Mouse (Mus musculus) layer of hippocampus, adult 9-10 months (tissue): ENCODE results near the gene Tln1.
A peak's percentile ranks its signal among the peaks of the same experiment; 100 is the strongest.
"Not testable (repeated sequence)": the region's sequence is repeated elsewhere in the genome, so short reads cannot be mapped to it uniquely, and the experiment has no call there.

Source experiments
- DNase-seq: peaks from one replicate; pipeline ENCODE4 v3.0.0; 2022; ENCODE audit warnings: low spot score

Gene Tln1

GRCm38 (mm10) chr4:43578376-43579204, 16.1 kb upstream of the Tln1 start, which contains the start of the genes Rgp1 and Gba2:
TSS of gene Rgp1 (plus strand) at chr4:43578715.
TSS of gene Gba2 (minus strand) at chr4:43578873.
- peak; percentile 68 for DNase-seq

DNA sequence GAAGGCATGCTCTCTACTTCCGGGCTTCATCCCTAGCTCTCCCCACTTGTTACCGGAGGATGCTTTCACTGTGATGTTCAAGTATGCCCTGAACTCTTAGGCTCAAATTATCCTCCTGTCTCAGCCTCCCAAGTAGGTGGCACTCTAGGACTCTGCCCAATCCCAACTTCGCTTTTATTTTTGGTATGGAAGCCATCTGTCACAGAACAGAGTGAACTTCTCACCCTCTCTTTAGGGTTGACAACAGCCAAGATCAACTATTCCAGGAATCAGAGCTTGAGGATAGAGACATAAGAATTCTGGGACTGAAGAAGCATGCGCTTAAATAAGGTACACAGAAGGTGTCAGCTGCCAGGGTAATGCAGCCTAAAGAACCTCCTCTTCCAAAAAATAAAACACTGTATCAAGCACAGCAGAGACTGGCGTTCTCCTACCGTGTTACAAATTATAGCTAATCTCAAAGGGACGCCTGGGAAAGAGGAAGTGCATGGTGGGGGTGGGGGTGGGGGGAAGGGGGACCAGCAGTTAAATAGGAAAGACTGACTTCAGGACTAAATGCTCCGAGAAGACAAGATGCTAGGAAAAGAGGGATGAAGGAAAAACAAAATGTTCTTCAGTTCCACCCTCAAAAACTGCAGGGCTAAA, 14.9 kb upstream of the Tln1 start:
- DNase-seq = no peak

DNA sequence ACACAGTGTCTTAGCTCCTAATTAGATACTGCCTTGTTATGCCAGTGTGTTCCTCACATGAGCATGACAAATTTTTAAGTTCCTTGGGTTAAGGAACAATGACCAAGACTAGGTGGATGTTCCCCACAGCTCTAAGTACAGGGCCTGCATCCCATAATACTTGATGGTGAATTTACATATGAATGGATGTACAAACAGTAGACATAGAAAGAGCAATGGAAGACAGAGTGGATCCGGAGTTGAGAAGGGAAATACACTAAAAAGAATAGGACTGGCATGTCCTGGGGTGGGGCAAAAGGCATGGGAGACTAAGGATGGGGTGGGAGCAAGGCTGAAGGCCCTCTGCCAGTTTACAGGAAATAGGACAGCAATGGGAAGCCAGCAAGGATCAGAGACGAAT, 12.9 kb upstream of the Tln1 start:
- no peak for DNase-seq

DNA sequence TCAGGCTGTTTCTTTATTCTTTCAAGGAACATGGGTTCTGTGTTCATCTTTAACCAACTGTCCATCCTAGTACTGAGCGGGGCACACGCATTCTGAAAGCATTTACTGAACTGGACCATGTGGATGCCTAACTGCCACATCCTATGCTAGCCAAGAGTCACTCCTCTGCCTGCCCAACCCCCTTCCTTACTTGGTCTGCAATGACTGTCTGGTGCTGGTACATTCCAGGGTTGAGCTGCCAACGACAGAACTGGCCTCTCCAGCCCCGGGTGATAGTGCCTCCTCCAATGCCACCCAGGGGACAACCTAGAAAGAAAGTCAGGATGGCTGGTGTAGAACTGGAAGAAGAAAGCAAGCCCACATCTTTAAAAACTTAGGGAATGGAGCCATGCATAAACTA, 11.1 kb upstream of the Tln1 start:
- DNase-seq = no peak

DNA sequence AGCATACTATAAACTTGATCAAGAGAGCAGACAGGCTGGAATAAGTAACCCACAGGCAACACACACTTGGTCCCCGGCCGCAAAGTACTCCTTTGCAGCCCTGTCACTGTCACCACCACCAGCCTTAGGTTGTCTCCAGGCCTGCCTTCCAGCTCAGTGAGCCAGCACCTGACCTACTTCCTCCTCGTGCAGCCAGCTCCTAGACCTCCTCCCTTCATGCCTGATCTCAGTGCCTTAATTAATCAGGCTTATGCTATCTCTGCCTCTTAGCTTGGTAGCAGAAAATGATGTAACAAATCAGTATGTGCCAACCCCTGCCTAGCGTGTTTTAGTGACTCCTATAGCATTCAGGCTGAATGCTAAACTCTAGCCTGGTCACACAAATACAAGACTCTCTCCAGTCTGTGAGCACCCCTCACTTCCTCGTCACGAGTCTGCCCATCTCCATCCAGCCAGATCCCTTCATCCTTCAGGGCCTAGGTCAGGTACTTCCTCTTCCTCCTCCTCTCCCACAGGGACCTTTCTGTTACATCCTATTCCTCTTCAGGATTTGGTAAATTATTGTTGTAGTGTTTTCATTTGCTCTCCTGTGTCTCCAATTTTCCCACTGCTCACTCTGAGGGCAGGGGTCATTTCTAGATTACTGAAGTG, 9.0 kb upstream of the Tln1 start:
- DNase-seq = no peak

DNA sequence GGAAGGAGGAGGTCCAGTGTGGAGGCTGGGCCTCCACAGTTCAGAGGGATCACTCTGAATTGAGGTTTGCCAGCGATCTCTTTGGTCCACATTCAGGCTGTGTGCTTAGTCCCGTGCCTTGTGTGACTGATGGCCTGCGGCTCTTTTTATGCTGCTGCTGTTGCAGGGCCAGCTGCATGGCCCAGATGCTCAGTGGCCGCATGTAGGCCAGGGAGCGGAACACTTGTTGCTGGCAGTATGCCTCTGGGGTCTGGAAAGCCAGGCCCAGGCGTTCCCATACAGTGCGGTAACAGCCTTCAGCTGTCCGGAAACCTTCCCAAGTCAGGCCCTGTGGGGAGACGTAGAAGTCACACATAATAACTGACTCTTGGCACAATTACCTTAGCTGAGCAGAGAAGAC, 4.6 kb upstream of the Tln1 start:
- DNase-seq = no peak

DNA sequence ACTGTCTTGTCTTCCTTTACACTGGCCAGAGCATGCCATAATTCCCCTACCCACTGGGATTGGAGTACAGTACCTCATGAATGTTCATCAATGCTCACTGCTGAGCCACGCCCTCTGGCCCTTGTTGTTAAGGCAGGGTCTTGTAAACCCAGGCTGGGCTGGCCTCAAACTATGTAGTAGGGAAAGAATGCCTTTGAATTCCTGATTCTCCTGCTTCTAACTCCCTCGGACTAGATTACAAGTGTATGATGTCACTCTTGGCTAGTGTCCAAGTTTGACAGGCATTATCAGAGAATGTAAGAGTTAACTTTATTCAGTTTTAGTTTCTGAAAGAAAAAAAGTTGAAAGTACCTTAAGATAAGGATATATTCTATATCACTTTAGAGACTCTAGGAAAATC, 1.7 kb upstream of the Tln1 start:
- no peak for DNase-seq

DNA sequence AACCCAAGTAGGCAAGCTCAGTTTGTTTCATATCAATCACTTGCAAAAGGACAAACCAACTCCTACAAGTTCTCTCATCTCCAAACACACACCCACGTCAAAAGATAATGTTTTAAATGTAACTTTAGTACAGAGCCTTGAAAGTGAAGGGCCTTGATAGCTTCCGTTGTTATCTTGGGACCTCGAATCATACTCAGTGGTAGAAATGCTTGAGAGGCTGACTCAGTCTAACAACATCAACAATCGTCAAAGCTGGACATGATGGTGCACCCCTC, 1.0 kb upstream of the Tln1 start:
- no peak for DNase-seq

DNA sequence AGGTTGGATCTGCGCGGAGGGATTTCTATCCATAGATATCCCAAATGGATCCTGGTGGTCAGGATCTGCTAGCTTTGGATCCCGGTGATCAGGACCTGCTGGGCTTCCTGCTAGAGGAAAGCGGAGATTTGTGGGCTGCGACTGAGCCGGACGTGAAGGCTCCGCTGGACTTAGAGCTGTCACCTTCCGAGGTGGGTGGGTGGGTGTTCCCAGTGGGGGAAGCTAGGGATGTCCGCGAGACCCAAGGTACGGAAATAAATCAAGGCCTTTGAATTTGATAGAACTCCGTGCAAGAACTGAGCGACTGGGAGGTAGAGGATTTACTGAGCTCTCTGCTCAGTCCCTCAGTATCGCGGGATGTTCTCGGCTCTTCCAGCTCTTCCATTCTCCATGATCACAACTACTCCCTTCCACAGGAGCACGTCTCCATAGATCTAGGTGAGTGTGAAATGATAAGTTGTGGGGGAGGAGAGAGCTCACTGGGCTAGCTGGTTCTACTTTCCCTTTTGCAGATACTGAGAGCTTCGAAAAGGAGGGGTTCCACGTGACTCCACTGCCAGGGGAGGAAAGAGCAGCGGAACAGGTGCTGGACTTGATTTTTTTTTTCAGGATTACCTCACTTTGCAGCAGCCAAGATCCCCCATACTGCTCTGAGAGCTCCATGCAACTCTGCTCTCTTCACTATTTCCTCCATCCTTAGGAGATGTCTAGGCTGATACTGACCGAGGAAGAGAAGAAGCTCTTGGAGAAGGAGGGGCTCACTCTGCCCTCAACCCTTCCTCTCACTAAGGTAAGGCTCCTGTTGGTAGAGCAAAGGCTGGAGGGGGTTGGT, 494 bp upstream of the Tln1 start:
- DNase-seq = no peak

- no peak for DNase-seq
These were observed 975 bp downstream of the Tln1 start for GRCm38 (mm10) chr4:43561436-43561996.

DNA sequence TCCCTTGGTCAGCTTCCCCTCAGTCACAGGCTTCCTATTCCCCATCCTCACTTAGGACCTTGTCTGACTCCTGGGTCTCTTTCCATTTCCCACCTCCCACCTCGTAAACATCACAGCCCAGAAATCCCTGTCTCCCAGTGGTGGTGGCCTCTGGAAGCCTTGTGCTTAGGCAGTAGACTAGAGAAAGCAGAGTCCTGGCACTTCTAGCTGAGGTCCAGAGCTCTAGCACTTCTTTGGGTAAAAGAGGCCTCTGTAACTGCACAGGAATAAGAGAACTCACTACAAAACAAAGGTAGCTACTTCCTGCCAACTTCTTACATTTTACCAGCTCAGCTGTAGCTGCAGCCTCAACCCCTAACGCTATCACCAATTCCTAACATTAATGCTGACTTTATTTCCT, 1.5 kb downstream of the Tln1 start:
- DNase-seq = no peak

DNA sequence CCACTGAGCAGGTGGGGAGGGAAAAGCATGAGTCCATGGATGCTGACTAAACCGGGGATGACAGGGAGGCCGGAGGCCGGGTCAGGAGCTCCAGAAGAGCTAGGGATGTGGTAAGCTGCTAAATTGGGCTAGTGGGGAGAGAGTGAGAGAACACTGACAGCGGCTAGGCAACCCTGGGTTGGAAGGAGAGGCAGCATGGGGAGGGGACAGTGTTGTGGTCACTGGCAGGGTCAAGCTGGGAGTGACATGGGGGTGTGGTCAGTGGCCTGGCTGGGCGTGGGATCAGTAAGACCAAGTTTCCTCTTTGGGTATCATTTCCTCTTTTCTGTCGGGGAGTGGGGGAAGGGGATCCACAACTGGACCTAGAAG, 2.3 kb downstream of the Tln1 start:
- no peak for DNase-seq

DNA sequence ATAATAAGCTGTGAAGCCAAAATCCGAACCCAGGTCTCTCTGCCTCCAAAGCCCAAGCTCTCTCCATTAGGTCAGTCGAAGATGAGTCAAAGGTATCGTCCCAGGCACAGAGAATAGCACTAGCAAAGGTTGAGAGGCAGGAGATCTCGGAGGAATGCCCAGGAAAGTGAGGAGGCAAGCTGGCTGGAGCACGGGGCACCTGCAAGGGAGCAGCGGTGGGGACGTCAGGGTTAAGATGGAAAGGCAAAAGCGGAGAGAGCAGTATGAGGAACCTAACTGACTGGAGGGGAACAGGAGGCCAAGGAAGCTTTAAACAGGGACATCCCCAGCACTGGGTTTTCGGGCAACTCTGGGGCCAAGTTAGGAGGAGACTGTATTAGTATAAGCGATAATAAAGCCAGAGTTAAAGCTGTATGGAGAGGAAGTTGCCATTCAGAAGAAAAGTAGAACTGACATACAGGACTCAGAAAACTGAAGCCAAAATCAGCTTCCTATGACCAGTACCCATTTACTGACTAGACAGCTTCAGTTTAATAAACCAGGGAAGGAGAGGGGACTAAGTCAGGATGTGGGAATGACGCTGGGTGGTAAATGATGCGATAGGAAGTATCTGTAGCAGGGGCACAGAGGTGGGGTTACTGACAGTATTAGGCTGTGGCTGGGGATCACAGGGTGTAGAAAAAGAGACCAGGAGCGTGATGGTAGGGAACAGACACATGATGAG, 2.8 kb downstream of the Tln1 start:
- DNase-seq = no peak

DNA sequence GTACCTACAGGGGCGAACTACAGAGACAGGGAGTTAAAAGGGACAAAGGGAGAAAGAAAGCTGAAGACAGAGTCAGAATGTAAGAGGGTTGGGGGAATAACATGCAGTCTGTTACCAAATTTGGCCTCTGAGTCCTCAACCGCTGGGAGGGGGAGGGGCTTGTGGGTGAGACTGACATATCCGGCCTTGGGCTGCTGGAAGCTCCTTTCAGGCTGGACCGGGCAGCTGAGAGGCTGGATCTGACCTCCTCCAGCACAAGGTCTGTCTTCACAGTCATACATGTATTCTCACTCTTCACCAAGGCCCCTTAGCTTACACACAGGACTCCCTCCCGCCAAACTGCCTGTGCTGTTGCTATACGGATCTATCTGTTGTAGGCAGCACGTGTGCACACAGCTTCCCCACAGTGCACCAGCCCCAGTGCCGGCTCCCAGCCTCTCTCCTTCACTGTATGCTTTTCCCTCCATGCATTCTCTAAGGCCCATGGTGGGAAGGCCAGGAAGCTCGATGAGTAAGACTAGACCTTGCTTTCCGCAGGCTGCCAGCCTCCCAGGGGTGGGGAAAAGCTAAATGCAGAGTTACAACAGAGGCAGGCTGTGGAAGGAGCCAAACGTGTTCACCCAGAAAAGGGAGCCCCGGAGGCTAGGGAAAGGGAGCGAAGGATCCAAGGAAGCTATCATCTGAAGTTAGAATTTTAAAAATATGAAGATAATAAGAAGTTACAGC, 3.7 kb downstream of the Tln1 start:
- DNase-seq = no peak

DNA sequence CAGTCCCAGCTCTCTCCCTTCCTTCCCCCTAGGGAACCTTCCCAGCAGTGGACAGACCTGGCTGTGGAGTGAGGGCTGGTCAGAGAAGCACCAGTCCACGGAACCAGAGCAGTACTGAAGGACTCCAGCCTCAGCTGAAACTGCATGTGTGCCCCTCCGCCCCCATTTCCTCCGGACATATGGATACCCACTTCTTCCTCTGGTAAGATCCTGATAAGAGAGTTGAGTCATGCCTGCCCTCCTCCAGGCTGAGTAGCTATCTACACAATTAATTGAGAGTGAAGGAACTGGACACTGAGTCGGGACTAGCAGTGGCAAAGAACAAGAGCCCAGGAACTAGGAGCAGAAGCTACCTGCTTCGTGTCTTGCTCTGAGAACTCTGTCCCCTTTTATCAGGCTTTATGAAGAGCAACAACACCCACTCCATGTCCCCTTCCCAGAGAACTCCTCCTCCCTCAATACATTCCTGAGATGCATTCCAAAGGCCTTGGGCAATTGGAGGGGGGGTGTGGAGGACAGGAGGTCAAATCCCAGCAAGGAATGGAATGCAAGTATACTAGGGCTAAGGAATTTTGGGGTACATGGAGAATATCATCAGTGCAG, 4.4 kb downstream of the Tln1 start:
- no peak for DNase-seq

- DNase-seq = no peak
These were observed 6.6 kb downstream of the Tln1 start for GRCm38 (mm10) chr4:43555926-43556325.

DNA sequence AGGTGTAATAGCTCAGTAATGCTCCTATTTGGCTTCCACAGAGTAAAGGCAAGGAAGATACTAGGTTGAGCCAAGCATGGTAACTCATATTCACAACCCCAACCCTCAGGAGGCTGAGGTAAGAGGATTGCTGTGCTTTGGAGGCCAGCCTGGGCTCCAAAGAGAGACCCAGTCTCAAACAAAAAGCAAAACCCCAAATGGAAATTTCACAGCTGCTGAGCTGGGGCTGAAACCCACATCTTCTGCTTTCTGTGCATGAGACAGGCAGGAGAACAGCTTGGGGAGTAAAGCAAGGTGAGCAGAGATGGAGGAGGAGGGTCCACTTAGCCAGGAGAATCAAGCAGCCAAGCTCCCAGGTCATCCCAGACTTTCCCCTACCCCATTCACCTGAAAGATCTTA, 8.6 kb downstream of the Tln1 start:
- DNase-seq = no peak

DNA sequence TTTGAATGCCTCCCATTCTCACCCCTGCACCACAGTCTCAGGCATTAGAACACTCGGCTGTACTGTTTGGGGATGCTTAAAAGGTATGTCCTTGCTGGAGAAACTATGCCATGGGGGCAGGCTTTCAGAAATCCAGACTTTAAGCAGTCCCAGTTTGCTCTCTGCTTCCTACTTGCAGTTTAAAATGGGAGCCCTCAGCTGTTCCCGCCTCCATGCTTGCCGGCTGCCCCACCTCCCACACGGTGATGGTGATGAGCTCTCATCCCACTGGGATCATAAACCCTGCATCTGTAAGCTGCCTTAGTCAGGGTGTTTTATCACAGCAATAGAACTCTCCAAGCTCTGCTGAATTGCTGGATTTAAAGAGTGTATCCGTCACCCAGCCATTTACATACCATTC, 10.1 kb downstream of the Tln1 start:
- no peak for DNase-seq

GRCm38 (mm10) chr4:43551854-43552253, 10.6 kb downstream of the Tln1 start:
- not testable (repeated sequence) for DNase-seq

DNA sequence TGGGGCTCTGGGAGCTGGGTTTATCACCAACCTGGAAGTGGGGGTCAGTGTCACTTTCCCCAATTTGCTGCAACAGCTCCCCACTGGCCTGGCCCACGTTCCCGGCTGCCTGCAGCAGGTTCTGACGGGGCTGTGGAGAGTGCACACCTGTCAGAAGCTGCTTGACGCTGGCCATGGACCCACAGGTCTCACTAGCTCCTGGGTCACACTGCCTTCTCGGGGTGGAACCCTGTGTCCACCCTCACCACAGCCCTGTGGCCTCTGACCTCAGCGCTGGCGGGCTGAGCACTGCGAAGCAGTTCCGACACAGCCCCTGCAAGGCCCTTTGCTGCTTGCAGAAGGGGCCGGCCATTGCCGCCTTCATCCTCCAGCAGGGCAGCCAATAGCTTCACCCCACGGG, 13.4 kb downstream of the Tln1 start:
- no peak for DNase-seq

GRCm38 (mm10) chr4:43547160-43547559, 15.3 kb downstream of the Tln1 start:
- no peak for DNase-seq
